Mouse (Mus musculus) liver, adult 2 months (tissue): ENCODE data around the gene Gprc5c.

Experiments used
- CTCF ChIP-seq: fragments of 200-500 bp; IDR thresholded peaks from 2 replicates; pipeline ENCODE4 v1.5.1; 2011; ENCODE audit warnings: low read depth, low read length, control low read depth
- POLR2A ChIP-seq: fragments of 200-500 bp; IDR thresholded peaks from 2 replicates; pipeline ENCODE4 v1.6.1; 2011; ENCODE audit warnings: low read length, control low read depth; ENCODE audit not compliant: insufficient read depth; ENCODE audit errors: extremely low read depth

DNA sequence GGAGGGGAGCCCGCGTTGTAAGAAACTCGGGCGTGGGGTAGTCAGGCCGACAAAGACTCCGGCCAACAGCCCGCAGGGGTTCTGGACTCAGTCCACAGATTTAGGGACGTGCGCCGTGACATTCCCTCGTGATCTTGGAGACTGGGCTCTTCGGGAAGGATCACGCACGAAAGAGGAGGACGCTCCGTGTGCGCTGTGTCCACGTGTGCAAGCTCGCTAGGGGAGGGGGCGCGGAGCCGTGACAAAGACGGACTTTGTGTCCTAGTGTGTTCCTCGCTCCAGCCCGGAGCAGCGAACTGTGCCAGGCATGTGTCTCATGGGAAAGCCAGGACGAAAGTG lies 286 bp downstream of the Gprc5c start:
- TF ChIP-seq CTCF (no peak), POLR2A (no peak)
